Mouse (Mus musculus): ENCODE data around the gene Sec16a. TPM values are rescaled to one million over a fixed set of nuclear protein-coding genes. Genes with fewer than 3 reads are reported as not detected.

Gene Sec16a
- polyA plus RNA-seq, 1 experiment from 2014 or later, result 21.3 TPM

GRCm38 (mm10) chr2:26484169-26484568, 39.2 kb upstream of the Sec16a start:
- H3K36me3 ChIP-seq, result peaks cover 44% of the 10 kb centered on the region
- no peaks in the 10 kb centered on the region for H3K9me3 ChIP-seq
- H3K27me3 ChIP-seq, result no peaks in the 10 kb centered on the region
- H3K4me3 ChIP-seq, result no peak overlapping the region
- H3K4me2 ChIP-seq, result no peak overlapping the region
- H3K9ac ChIP-seq, result no peak overlapping the region; the same call in 1 of the 2 replicates
- peak overlapping the region; percentile 96 for H3K27ac ChIP-seq
- 85% methylated on average over 10 of the region's 10 CpGs for WGBS
- no peak for ATAC-seq (ENCODE audit: borderline replicate concordance, extremely low read depth, low FRiP score, low TSS enrichment)
- H3K4me1 ChIP-seq, result peaks cover 83% of the 10 kb centered on the region

GRCm38 (mm10) chr2:26483230-26483869, 38.3 kb upstream of the Sec16a start:
- H3K36me3 ChIP-seq, result peaks cover 53% of the 10 kb centered on the region
- H3K9ac ChIP-seq, result 0 out of 2 replicates have a peak overlapping the region, but pooled peaks have one; percentile 7
- 0 out of 2 replicates have a peak, but pooled peaks have one; percentile 11 for ATAC-seq (ENCODE audit: borderline replicate concordance, extremely low read depth, low FRiP score, low TSS enrichment)
- peak overlapping the region; percentile 14; the same call in 1 of the 2 replicates for H3K4me2 ChIP-seq
- H3K4me3 ChIP-seq, result no peak overlapping the region
- H3K27me3 ChIP-seq, result no peaks in the 10 kb centered on the region
- peaks cover 75% of the 10 kb centered on the region for H3K4me1 ChIP-seq
- peak overlapping the region; percentile 96 for H3K27ac ChIP-seq
- WGBS, result 45% methylated on average over 13 of the region's 13 CpGs
- H3K9me3 ChIP-seq, result no peaks in the 10 kb centered on the region

- Histone ChIP-seq H3K27me3 (no peaks in the 10 kb centered on the region), H3K4me3 (no peak overlapping the region), H3K36me3 (peaks cover 58% of the 10 kb centered on the region), H3K9ac (0 out of 2 replicates have a peak overlapping the region, but pooled peaks have one; percentile 7), H3K27ac (peak overlapping the region; percentile 96), H3K9me3 (no peaks in the 10 kb centered on the region), H3K4me2 (peak overlapping the region; percentile 14; the same call in 1 of the 2 replicates), H3K4me1 (peaks cover 69% of the 10 kb centered on the region)
- ATAC-seq (ENCODE audit: borderline replicate concordance, extremely low read depth, low FRiP score, low TSS enrichment), result no peak
- 68% methylated on average over 3 of the region's 3 CpGs for WGBS
These were observed 37.8 kb upstream of the Sec16a start for GRCm38 (mm10) chr2:26482824-26483223.

- no peaks in the 10 kb centered on the region for H3K9me3 ChIP-seq
- H3K4me3 ChIP-seq, result no peak overlapping the region
- no peak overlapping the region for H3K9ac ChIP-seq
- 55% methylated on average over 10 of the region's 10 CpGs for WGBS
- peak; percentile 55; the same call in 1 of the 2 replicates for ATAC-seq (ENCODE audit: borderline replicate concordance, extremely low read depth, low FRiP score, low TSS enrichment)
- no peaks in the 10 kb centered on the region for H3K27me3 ChIP-seq
- peaks cover 60% of the 10 kb centered on the region for H3K4me1 ChIP-seq
- peaks cover 66% of the 10 kb centered on the region for H3K36me3 ChIP-seq
- H3K4me2 ChIP-seq, result 0 out of 2 replicates have a peak overlapping the region, but pooled peaks have one; percentile 6
- peak overlapping the region; percentile 96 for H3K27ac ChIP-seq
These were observed 36.9 kb upstream of the Sec16a start for GRCm38 (mm10) chr2:26481724-26482495.

GRCm38 (mm10) chr2:26480911-26481310, 35.9 kb upstream of the Sec16a start:
- H3K9me3 ChIP-seq, result no peaks in the 10 kb centered on the region
- no peak for ATAC-seq (ENCODE audit: borderline replicate concordance, extremely low read depth, low FRiP score, low TSS enrichment)
- 92% methylated on average over 12 of the region's 12 CpGs for WGBS
- peaks cover 76% of the 10 kb centered on the region for H3K36me3 ChIP-seq
- peaks cover 55% of the 10 kb centered on the region for H3K4me1 ChIP-seq
- H3K4me2 ChIP-seq, result no peak overlapping the region
- H3K27ac ChIP-seq, result peak overlapping the region; percentile 96
- no peak overlapping the region for H3K9ac ChIP-seq
- no peak overlapping the region for H3K4me3 ChIP-seq
- no peaks in the 10 kb centered on the region for H3K27me3 ChIP-seq

GRCm38 (mm10) chr2:26478685-26479205, 33.7 kb upstream of the Sec16a start:
- 89% methylated on average over 2 of the region's 2 CpGs for WGBS
- H3K4me3 ChIP-seq, result no peak overlapping the region
- H3K4me1 ChIP-seq, result peaks cover 45% of the 10 kb centered on the region
- H3K4me2 ChIP-seq, result no peak overlapping the region
- no peak for ATAC-seq (ENCODE audit: borderline replicate concordance, extremely low read depth, low FRiP score, low TSS enrichment)
- H3K36me3 ChIP-seq, result peaks cover 82% of the 10 kb centered on the region
- no peak overlapping the region for H3K27ac ChIP-seq
- H3K9me3 ChIP-seq, result no peaks in the 10 kb centered on the region
- H3K27me3 ChIP-seq, result no peaks in the 10 kb centered on the region
- H3K9ac ChIP-seq, result no peak overlapping the region

- Histone ChIP-seq H3K4me1 (peaks cover 36% of the 10 kb centered on the region), H3K36me3 (peaks cover 88% of the 10 kb centered on the region)
- 94% methylated on average over 7 of the region's 7 CpGs for WGBS
These were observed 32.9 kb upstream of the Sec16a start for GRCm38 (mm10) chr2:26477911-26478310.

GRCm38 (mm10) chr2:26475505-26476430, 30.8 kb upstream of the Sec16a start:
- WGBS, result 67% methylated on average over 13 of the region's 13 CpGs
- peak overlapping the region; percentile 79 for H3K27ac ChIP-seq

More at GRCm38 (mm10) chr2:26477911-26478310, 32.9 kb upstream of the Sec16a start:
- Histone ChIP-seq H3K27ac (no peak overlapping the region), H3K4me3 (no peak overlapping the region), H3K27me3 (no peaks in the 10 kb centered on the region), H3K9ac (no peak overlapping the region), H3K9me3 (no peaks in the 10 kb centered on the region), H3K4me2 (no peak overlapping the region)
- ATAC-seq (ENCODE audit: borderline replicate concordance, extremely low read depth, low FRiP score, low TSS enrichment), result no peak

GRCm38 (mm10) chr2:26474789-26475504, 29.9 kb upstream of the Sec16a start:
- no peaks in the 10 kb centered on the region for H3K9me3 ChIP-seq
- peaks cover 16% of the 10 kb centered on the region for H3K4me1 ChIP-seq
- H3K27ac ChIP-seq, result peak overlapping the region; percentile 79
- no peak overlapping the region for H3K4me2 ChIP-seq
- ATAC-seq (ENCODE audit: borderline replicate concordance, extremely low read depth, low FRiP score, low TSS enrichment), result peak; percentile 50; the same call in 1 of the 2 replicates
- WGBS, result 26% methylated on average over 9 of the region's 9 CpGs
- H3K36me3 ChIP-seq, result peaks cover 99% of the 10 kb centered on the region
- H3K4me3 ChIP-seq, result no peak overlapping the region
- H3K27me3 ChIP-seq, result no peaks in the 10 kb centered on the region
- no peak overlapping the region for H3K9ac ChIP-seq

More at GRCm38 (mm10) chr2:26475505-26476430, 30.8 kb upstream of the Sec16a start:
- no peak overlapping the region for H3K9ac ChIP-seq
- H3K27me3 ChIP-seq, result no peaks in the 10 kb centered on the region
- peaks cover 16% of the 10 kb centered on the region for H3K4me1 ChIP-seq
- ATAC-seq (ENCODE audit: borderline replicate concordance, extremely low read depth, low FRiP score, low TSS enrichment), result no peak
- H3K4me3 ChIP-seq, result no peak overlapping the region
- H3K4me2 ChIP-seq, result no peak overlapping the region
- H3K36me3 ChIP-seq, result peaks cover 99% of the 10 kb centered on the region
- H3K9me3 ChIP-seq, result no peaks in the 10 kb centered on the region

GRCm38 (mm10) chr2:26472312-26473090, 27.5 kb upstream of the Sec16a start:
- H3K4me2 ChIP-seq, result no peak overlapping the region
- no peaks in the 10 kb centered on the region for H3K27me3 ChIP-seq
- no peak overlapping the region for H3K27ac ChIP-seq
- H3K4me1 ChIP-seq, result peaks cover 16% of the 10 kb centered on the region
- peaks cover 99% of the 10 kb centered on the region for H3K36me3 ChIP-seq
- 91% methylated on average over 11 of the region's 11 CpGs for WGBS
- H3K9me3 ChIP-seq, result no peaks in the 10 kb centered on the region
- H3K9ac ChIP-seq, result no peak overlapping the region
- H3K4me3 ChIP-seq, result no peak overlapping the region
- ATAC-seq (ENCODE audit: borderline replicate concordance, extremely low read depth, low FRiP score, low TSS enrichment), result no peak
